Mouse (Mus musculus): Measurements from ENCODE around the gene Tmem230. TPM values are rescaled to one million over a fixed set of nuclear protein-coding genes. Genes with fewer than 3 reads are reported as not detected.

The Tmem230 gene
- polyA plus RNA-seq, 1 experiment = 1.9 TPM

DNA sequence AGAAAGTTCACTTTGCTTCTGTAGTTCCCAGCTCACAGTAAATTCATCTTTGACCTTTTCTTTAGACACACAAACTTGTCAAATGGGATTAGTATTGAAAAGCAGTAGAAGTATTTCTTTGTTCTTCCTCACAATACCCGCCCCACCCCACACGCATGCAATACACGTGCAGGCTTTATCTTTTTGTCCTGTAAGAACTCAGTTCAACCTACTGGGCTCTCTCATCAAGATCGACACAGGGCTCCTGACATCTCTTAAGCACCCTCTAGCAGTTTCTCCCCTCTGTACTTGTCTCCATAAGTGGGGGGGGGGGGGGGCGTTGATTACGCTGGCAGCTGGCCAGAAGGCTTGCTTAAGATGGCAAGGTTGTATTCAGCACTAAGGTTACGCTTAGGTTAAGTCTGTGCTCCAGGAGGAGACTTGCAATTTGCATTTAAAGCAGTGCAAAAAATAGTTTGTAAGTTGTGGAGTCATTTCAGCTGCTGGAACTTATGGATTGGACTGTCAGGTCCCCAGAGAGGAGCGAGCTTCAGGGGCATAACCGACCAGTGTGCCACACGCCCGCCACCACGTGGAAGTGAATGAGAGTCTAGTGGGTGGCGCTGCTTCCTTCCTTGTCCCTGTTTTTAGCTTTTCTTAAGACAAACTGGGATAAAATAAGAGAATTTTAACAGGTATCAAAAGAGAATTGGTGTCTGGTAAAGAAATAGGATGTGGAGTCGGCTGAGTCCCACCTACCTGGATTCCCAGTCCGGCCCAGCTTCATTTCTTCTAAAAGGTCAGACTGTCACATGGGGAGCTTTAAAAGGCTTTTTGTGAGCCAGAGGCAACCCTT, 35.8 kb upstream of the Tmem230 start:
- TF ChIP-seq TAL1 (IDR thresholded peaks at IDR 0.05; ENCODE audit: low read length) (no peak), GATA1 (IDR thresholded peaks at IDR 0.05; ENCODE audit: low read length) (no peak)
- Histone ChIP-seq H3K36me3 (ENCODE audit: control insufficient read depth) (peaks cover 26% of the 10 kb centered on the region), H3K27me3 (ENCODE audit: control insufficient read depth) (no peaks in the 10 kb centered on the region), H3K4me1 (ENCODE audit: control insufficient read depth) (peaks cover 30% of the 10 kb centered on the region), H3K4me3 (replicated peaks) (no peak overlapping the region), H3K9me3 (ENCODE audit: control insufficient read depth, low read length) (no peaks in the 10 kb centered on the region)

DNA sequence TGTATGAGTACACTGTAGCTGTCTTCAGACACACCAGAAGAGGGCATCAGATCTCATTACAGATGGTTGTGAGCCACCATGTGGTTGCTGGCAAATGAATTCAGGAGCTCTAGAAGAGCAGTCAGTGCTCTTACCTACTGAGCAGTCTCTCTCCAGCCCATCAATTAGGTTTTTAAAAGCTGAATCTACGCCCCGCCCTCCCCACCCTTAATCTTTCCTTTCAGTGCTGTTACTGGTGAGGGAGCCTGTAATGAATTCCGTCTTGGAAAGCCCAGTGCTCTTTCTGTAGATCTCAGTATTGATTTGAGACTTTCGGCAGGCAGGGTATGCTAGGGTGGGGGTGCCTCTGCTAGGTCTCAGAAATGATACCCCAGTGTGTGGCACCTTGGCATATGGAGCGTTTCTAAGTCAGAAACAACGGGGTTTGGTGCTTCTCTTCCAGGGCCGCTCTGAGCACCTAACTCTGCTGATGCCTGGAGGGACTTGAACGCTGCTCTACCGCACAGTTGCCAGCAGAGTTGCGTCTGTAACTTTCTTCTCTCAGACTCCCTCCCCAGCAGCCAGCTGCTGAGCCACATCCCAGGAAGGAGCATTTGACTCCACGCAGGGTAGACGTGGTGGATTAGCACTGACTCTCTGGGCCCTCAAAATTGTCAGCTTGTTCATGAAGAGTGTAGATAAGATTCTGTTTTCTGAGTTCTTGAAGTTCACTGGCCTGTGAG, 35.0 kb upstream of the Tmem230 start:
- TF ChIP-seq GATA1 (IDR thresholded peaks at IDR 0.05; ENCODE audit: low read length) (no peak), TAL1 (IDR thresholded peaks at IDR 0.05; ENCODE audit: low read length) (no peak)
- Histone ChIP-seq H3K9me3 (ENCODE audit: control insufficient read depth, low read length) (no peaks in the 10 kb centered on the region), H3K27me3 (ENCODE audit: control insufficient read depth) (no peaks in the 10 kb centered on the region), H3K4me1 (ENCODE audit: control insufficient read depth) (peaks cover 32% of the 10 kb centered on the region), H3K36me3 (ENCODE audit: control insufficient read depth) (peaks cover 27% of the 10 kb centered on the region), H3K4me3 (replicated peaks) (peak overlapping the region; percentile 34)

DNA sequence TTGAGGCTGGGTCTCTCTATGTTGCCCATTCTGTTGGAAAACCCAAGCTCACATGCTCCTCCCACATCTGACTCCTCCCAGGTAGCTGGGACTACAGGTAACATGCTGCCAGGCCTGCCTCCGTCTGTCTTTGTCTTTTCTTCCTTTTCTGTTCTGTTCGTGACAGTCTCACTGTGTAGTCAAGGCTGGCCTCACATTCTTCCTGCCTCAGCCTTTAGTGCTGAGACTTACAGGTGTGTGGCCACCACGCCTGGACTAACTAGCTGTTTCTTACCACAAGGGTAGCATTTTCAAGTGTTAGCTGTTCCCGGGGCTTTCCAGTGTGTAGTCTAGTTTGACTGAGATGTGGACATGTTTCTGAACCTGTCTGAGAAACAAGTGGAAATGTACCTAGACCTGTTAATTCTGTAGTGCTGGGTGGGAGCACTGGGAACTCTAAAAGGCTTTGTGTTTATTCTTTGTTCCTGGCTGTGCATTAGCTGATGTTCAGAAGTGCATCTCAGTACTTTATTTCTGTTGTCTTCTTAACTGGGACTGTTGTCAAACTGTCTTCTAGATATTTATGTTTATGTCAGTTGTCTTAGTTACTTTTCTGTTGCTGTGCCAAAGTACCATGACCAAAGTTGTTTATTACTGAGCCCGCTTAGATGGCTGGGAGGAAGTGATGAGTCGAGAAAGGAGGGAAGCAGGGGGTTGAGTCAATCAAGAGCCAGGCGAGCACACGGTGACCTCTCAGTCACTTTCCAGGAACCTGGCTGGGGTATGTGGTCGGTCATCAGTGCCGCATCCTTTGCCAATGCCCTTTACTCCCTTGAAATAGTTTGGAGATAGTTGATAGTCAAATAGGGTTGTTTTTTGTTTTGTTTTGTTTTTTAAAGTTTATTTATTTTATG, 34.2 kb upstream of the Tmem230 start:
- H3K4me1 ChIP-seq (ENCODE audit: control insufficient read depth) = peaks cover 32% of the 10 kb centered on the region
- H3K4me3 ChIP-seq (replicated peaks) = no peak overlapping the region
- H3K9me3 ChIP-seq (ENCODE audit: control insufficient read depth, low read length) = no peaks in the 10 kb centered on the region
- H3K36me3 ChIP-seq (ENCODE audit: control insufficient read depth) = peaks cover 27% of the 10 kb centered on the region
- H3K27me3 ChIP-seq (ENCODE audit: control insufficient read depth) = no peaks in the 10 kb centered on the region
- no peak for TF ChIP-seq TAL1 (IDR thresholded peaks at IDR 0.05; ENCODE audit: low read length)
- no peak for TF ChIP-seq GATA1 (IDR thresholded peaks at IDR 0.05; ENCODE audit: low read length)

DNA sequence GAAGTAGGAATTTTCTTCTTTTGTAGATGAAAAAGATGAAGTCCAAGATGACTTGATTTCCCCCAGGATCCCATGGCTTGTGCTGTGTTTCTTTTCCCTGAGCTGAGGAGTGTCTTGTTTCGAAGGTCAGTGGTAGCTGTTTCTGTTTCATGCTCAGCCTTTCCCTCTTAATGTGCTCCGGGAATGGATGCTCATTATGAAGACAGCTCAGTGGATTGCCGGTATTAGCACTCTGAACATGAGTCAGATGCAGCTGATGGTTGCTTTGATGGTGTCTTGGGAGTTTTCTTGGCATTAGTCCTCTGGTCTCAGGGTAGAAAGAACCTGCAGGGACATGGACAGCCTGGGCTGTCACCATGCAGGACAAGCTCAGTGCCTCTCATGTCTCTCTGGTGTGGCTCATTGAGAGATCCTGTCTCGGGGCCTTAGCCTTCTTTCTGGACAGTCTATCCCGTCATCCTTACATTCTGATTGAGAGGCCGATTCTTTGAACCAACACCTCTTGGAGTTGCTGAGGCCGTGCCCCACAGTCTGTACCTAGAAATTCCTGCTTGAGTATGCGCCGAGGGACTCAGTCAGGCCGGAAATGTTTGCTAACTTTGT, 33.0 kb upstream of the Tmem230 start:
- H3K27me3 ChIP-seq (ENCODE audit: control insufficient read depth) = no peaks in the 10 kb centered on the region
- no peak for TF ChIP-seq TAL1 (IDR thresholded peaks at IDR 0.05; ENCODE audit: low read length)
- no peak for TF ChIP-seq GATA1 (IDR thresholded peaks at IDR 0.05; ENCODE audit: low read length)
- H3K4me3 ChIP-seq (replicated peaks) = no peak overlapping the region
- H3K4me1 ChIP-seq (ENCODE audit: control insufficient read depth) = peaks cover 32% of the 10 kb centered on the region
- H3K9me3 ChIP-seq (ENCODE audit: control insufficient read depth, low read length) = no peaks in the 10 kb centered on the region
- H3K36me3 ChIP-seq (ENCODE audit: control insufficient read depth) = peaks cover 28% of the 10 kb centered on the region

DNA sequence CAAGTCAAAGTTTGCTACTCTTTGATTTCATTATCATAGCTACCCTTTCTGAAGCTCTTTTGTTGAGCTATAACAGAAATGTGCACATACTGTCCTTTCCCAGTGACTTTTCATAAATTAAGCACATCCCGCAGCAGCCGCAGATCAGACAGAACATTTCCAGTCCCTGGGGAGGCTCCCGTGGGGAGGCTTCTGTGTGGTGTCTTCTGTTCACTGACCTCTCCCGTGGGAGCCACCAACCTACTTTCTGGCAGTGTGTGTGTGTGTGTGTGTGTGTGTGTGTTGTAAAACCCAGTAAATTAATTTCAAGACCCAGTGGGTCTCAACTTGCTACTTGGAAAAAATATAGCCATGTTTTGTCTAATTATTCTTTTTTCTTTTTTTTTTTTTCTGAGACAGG, 32.4 kb upstream of the Tmem230 start:
- peaks cover 30% of the 10 kb centered on the region for H3K4me1 ChIP-seq (ENCODE audit: control insufficient read depth)
- no peak overlapping the region for H3K4me3 ChIP-seq (replicated peaks)

DNA sequence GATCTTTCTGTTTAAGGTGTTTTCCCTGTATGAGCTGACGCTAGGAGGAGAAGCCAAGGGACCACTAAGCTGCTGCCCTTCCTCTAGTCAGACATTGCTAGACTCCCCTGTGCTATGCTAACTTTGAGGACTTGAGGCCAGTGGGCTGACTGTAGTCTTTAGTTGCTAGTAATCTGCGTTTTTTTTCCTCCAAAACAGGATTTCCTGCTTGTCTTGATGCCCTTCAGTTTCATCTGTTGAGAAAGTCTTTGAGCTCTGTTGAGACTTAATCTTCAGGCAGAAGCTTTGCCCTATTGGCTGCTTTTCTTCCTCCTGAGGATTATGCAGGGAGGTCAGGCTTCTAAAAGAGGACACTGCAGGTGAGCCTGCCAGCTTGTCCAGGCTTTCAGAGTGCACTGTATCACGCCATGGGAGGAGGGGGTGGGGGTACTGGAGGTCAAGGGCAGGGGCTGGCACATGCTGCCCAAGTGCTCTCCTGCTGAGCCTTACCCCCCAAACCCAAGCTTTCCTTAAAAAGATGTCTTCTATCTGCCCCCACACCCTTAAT, 31.8 kb upstream of the Tmem230 start:
- TF ChIP-seq GATA1 (IDR thresholded peaks at IDR 0.05; ENCODE audit: low read length) (no peak), TAL1 (IDR thresholded peaks at IDR 0.05; ENCODE audit: low read length) (no peak)
- H3K27me3 ChIP-seq (ENCODE audit: control insufficient read depth) = no peaks in the 10 kb centered on the region
- H3K9me3 ChIP-seq (ENCODE audit: control insufficient read depth, low read length) = no peaks in the 10 kb centered on the region
- no peak overlapping the region for H3K4me3 ChIP-seq (replicated peaks)
- peaks cover 18% of the 10 kb centered on the region for H3K36me3 ChIP-seq (ENCODE audit: control insufficient read depth)
- peaks cover 29% of the 10 kb centered on the region for H3K4me1 ChIP-seq (ENCODE audit: control insufficient read depth)

More for the DNA sequence above, 32.4 kb upstream of the Tmem230 start:
- Histone ChIP-seq H3K27me3 (ENCODE audit: control insufficient read depth) (no peaks in the 10 kb centered on the region), H3K36me3 (ENCODE audit: control insufficient read depth) (peaks cover 23% of the 10 kb centered on the region), H3K9me3 (ENCODE audit: control insufficient read depth, low read length) (no peaks in the 10 kb centered on the region)
- TF ChIP-seq GATA1 (IDR thresholded peaks at IDR 0.05; ENCODE audit: low read length) (no peak), TAL1 (IDR thresholded peaks at IDR 0.05; ENCODE audit: low read length) (no peak)

DNA sequence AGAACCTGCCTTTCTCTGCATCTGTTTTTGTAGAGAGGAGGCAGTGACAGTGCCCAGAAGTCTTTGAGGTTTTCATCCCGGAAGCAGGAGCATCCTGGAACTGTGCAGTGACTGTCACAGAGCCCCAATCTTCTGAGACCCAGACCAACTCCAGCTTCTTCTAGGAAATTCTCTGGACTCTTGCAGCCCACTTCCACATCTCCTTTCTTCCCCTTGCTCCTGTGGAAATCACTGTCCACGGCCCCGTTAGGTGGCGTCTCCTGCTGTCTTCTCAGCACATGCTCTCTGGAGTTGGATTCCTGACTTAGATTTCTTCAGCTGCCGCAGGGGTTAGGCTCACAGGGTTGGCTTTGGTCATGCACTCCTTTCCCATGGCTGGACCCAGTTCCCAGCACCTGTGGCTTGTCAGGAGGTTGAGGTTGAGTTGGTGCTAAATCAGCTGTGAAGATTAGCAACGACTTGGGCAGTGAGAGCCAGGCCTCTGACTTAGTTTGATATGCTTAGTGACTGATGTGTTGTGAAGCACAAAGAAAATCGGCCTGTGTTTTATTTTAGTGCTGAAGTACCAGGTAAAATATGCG, 30.8 kb upstream of the Tmem230 start:
- peaks cover 22% of the 10 kb centered on the region for H3K4me1 ChIP-seq (ENCODE audit: control insufficient read depth)
- no peaks in the 10 kb centered on the region for H3K27me3 ChIP-seq (ENCODE audit: control insufficient read depth)
- H3K9me3 ChIP-seq (ENCODE audit: control insufficient read depth, low read length) = no peaks in the 10 kb centered on the region
- TF ChIP-seq TAL1 (IDR thresholded peaks at IDR 0.05; ENCODE audit: low read length) (no peak), GATA1 (IDR thresholded peaks at IDR 0.05; ENCODE audit: low read length) (no peak)
- H3K4me3 ChIP-seq (replicated peaks) = no peak overlapping the region
- peaks cover 17% of the 10 kb centered on the region for H3K36me3 ChIP-seq (ENCODE audit: control insufficient read depth)

DNA sequence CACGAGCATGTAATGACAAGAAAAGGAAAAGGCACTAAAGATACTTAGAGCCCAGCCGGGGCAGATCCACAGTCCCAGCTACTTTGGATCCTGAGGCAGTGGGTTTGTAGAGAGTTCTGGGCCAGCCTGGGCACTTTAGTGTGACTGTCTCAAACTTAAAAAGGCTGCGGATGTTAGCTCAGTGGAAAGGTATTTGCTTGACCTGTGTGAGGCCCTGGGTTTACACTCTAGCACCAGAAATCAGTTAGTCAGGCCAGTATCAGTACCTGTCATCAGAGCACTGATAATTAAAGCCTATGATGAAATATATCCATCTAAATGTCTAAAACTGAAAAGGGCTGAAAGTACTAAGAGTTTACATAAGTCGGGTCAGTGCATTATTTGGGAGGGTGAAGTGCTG, 28.6 kb upstream of the Tmem230 start:
- H3K36me3 ChIP-seq (ENCODE audit: control insufficient read depth) = peaks cover 16% of the 10 kb centered on the region
- no peak overlapping the region for H3K4me3 ChIP-seq (replicated peaks)
- TF ChIP-seq GATA1 (IDR thresholded peaks at IDR 0.05; ENCODE audit: low read length) (no peak), TAL1 (IDR thresholded peaks at IDR 0.05; ENCODE audit: low read length) (no peak)
- H3K9me3 ChIP-seq (ENCODE audit: control insufficient read depth, low read length) = no peaks in the 10 kb centered on the region
- no peaks in the 10 kb centered on the region for H3K27me3 ChIP-seq (ENCODE audit: control insufficient read depth)
- H3K4me1 ChIP-seq (ENCODE audit: control insufficient read depth) = peaks cover 16% of the 10 kb centered on the region
